Mouse (Mus musculus) brain, embryonic 18.5 days (tissue): ENCODE data around the gene Gba.
"Not testable (repeated sequence)": the region's sequence is repeated elsewhere in the genome, so short reads cannot be mapped to it uniquely, and the experiment has no call there.

Experiments used
- DNase-seq: peaks from one replicate; pipeline ENCODE4 v3.0.0-alpha.2; 2012; ENCODE audit warnings: low read depth, low spot score

Gene Gba

DNA sequence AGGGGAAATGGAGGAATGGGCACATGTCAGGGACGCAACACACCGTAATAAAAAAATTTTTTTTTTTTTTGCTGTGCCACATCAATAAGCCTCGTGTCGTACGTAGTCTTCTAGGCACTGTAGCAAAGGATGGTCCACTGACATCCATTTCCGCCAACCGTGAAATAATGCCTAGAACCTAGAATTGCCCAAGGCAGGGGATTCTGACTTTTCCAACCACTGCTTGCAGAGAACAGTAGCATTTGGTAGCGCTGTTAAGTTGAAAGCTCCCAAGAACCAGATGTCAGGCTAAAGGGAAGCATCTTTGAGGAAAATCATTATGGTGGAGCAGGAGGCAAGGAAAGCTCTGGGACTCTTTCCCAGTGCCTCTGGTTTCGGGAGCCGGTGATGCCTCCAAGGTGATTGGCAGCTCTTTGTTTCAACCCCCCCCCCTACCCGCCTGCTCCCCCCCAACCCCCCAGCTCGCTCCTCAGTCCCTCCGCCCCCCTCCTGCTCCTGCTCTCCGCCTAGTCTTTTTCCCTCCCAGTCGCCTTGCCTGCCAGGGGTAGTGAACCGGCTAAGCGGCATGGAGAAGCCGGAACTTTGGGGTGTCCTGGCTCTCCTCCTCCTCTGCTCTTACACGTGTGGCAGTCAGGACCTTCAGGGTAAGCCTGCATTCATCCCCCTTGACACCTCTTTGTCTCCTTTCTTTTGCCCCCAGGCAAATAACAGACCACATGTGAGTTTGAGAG lies 12.1 kb downstream of the Gba start, which contains the start of gene Thbs3:
Thbs3 (plus strand) TSS at position 500 of the 731 bp plus-strand sequence.
- no peak for DNase-seq

DNA sequence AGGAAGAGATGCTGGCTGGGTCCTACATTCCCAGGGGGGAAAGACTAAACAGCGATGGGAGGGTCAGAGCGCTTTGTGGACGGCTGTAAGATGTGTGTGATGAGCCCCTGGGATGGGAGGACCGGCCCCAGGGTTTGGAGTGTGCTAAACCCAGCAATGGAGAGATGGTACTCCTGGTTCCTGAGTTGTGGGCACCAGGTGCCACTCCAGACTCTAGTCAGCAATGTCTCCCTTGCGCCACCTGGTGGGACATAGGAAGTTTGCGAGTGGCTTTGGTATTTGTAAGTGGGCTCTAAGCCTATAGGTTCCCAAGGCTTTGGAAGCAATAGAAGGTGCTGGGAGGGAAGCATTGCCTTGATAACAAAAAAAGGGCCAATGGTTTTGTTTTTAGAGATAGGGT lies 13.1 kb downstream of the Gba start:
- DNase-seq: no peak

DNA sequence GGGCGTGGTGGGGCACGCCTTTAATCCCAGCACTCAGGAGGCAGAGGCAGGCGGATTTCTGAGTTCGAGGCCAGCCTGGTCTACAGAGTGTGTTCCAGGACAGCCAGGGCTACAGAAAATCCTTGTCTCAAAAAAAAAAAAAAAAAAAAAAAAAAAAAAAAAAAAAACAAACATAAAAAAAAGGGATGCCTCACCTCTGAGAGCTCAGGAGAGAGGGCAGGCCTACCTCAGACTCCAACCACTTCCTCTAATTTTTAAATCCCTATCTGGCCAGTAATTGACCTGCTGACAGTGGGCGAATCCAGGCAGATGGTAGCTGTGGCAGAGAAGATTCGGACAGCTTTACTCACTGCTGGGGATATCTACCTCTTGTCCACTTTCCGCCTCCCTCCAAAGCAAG lies 13.7 kb downstream of the Gba start:
- DNase-seq: not testable (repeated sequence)

DNA sequence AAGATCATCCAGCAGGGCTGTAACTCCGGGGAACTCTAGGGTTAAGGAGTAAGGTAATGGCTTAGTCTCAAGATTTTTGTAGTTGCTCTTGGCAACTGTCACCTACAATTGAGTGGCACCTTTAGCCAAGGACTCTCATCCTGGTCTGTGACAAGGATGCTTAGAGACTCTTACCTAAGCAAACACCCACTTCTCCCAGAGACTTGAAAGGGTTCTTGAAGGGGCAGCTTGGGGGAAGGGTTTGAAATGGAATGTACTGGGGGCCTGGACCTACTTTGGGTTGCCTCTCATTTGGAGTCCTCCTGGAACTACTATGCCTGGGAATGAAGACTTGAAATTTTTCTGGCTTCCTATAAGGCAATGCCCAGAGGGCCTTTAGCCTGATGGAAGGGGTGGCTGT lies 15.5 kb downstream of the Gba start:
- DNase-seq: no peak

DNA sequence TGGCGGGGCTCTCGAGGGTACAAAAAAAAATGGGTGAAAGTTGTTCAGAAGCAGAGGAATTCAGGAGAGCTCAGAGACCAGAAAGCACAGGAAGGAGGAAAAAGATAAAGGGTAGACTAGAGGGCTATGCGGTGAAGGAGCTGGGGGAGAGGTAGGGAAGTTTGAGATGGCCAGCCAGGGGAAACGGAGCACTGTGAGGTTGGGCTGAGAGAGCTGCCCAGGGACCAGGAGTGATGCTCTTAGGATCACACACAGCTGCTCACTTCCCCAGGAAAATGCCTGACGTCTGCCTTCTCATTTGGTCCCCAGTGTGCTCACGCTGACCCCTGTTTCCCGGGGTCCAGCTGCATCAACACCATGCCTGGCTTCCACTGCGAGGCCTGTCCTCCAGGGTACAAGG lies 16.8 kb downstream of the Gba start:
- no peak for DNase-seq

DNA sequence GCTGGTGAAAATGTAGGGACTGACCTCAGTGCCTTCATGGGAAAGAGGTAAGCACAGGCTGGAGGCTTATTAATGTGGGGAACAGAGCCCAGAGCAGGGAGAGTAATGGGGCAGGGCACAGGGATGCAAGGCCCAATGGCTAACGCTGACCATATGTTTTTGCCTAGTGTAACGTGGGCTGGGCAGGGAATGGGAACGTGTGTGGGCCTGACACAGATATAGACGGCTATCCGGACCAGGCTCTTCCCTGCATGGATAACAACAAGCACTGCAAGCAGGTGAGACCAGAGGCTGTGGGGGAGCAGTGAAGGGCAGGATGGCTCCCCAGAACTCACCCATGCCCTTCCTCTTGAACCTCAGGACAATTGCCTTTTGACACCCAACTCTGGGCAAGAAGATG lies 18.4 kb downstream of the Gba start:
- no peak for DNase-seq

DNA sequence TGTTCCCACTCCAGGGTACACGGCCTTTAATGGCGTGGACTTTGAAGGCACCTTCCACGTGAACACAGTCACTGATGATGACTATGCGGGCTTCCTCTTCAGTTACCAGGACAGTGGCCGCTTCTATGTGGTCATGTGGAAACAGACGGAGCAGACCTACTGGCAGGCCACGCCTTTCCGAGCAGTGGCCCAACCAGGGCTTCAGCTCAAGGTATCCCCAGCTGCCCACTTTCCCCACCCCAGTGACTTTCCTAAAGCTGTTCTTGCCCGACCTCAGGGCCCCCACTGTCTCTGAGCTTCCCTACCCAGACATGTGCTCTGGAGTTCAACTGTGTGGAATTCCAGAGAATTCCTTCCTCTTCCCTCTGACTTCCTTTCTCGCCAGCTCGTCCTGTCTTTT lies 22.1 kb downstream of the Gba start:
- no peak for DNase-seq

DNA sequence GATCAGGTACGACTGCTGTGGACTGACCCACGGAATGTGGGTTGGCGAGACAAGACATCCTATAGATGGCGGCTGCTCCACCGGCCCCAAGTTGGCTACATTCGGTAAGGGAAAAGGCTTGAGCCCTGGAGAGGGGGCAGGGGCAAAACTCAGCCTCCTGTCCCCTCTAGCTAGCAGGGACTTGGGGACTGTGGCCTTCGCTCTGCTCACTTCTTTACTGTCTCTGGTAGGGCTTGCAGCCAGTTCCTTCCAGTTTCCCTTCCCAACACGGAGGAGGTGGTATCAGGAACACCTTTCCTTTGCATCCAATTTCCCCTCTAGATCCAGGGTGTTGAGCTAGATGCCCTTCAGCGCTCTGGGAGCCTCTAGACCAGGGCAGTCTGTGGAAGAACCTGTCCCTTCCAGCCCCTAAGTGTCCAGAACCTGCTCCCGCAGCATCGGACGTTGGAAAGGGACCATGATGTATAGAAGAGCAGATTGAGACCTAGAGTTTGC lies 22.6 kb downstream of the Gba start:
- DNase-seq: no peak

DNA sequence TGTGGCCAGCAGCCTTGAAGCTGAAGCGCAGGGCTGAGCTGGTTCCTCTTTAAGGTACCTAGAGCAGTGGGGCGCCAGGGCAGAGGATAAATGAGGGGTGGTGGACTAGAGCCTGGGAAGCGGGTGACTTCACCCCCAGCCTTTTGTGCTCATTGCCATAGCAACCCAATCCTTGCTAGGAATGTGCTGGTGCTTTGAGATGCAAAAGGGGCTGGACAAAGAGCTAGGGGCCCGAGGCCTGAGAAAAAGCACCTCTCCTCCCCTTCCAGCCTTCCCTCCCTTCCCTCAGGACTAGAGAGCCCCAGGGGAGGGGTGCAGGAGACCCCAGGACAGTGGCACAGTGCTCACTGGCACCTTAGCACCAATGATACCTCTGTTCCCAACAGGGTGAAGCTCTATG lies 23.2 kb downstream of the Gba start:
- DNase-seq: peak; percentile 54

DNA sequence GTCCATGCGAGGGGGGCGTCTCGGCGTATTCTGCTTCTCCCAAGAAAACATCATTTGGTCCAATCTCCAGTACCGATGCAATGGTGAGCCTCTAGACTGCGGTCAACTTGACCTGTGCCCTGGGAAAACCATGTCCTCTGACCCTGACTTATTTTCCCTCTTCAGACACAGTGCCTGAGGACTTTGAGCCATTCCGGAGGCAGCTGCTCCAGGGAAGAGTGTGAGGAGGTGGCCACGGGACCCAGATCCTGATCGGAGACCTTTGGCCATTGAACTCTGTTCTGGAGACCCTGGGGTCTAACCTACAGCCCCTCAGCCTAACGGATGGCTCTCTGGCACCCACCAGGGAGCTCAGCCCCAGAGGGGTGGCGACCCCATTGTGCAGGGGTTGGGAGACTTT lies 23.6 kb downstream of the Gba start:
- DNase-seq: no peak

DNA sequence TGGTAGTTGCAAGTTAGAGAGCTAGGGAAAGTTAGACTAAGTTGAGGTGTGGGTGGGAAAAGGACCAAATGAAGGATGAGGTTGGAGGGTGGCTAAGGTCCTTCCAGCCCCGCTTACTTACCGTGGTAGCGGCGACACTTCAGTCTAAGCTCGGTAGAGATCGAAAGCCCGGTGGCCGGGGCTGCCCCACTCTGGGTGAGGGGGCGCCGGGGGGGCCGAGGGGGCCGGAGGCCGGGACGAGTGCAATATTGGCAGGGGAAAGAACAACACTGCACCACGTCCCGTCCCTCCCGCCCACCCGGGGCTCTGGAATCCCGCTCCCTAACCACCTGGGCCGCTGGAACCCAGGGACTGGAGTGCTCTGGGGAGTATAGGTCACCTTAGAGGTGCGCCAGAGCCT lies 24.2 kb downstream of the Gba start, which contains the start of gene Mtx1:
Mtx1 (minus strand) TSS at position 189 of the 400 bp plus-strand sequence.
- no peak for DNase-seq

DNA sequence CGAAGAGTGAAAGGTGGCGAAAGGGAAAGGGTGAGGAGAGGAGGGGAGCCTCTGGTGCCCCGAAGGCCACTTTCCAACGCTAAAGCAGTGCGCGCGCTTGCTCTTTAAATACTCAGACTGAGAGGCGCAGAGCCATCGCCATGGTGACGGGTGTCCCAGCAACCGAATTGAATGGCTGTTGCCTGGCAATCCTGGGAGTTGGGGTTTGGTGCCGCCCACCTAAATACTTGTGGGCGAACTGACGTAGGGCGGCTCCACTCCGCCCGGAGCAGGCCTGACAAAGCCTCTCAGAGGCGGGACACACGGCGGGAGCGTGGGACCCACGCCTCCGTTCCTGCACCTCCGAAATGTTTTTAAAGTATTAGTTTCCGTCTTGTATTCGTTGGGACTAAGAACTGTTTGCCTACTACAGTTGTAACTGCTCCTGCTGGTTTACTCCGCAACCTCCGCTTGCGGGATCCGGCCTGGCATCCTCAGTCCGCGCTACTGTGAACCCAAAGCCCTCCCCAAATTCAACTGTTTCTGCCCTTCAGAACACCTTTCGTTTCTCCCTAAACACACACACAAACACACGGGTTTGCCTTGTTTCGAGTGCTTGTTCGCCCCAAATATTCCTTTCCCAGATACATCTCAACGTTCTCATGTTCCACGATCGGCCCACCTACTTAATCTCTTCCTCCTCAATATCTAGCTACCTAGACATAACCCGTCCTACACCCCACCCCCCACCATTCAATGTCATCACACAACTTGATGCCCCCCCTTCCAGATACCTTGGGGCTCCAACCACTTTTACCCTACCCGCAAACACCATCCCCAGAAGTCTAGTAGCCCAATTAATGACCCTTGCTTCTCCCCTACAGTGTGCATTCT lies 24.8 kb downstream of the Gba start:
- peak; percentile 86 for DNase-seq

DNA sequence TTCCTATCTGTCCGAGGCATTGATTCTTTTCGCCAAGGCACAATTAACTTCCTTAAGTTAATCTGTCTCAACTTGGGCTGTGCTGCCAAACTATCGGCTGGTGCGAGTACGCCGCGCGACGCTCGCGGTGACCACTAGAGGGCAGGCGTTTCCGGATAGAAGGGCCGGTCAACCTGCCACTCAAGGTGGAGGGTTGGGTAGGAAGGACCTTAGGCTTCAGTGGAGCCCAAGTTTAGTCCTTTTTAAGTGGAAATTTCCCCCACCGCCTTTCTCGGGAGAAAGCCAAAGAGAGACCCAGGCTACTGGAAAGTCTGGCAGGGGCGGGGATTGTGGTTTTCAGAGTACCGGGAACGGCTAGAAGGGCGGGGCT lies 25.4 kb downstream of the Gba start:
- DNase-seq: no peak

DNA sequence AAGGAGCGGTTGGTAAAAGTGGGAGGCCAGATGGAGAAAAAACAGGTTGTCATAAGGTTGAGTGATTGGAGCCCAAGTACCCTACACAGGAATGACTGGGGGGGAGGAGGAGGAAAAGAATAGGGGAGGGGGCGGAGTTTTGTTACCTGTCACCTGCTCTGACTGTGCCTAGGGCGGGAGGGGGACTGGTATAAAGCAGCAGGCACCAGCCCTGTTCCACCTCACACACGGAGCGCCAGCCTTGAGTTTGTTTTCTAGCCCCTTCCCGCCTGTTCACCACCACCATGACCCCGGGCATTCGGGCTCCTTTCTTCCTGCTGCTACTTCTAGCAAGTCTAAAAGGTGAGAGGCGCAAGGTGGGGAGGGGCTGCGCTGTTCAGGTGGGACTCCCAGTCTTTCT lies 26.1 kb downstream of the Gba start, which contains the start of gene Muc1:
Muc1 (plus strand) TSS at position 222 of the 400 bp plus-strand sequence.
- DNase-seq: no peak

DNA sequence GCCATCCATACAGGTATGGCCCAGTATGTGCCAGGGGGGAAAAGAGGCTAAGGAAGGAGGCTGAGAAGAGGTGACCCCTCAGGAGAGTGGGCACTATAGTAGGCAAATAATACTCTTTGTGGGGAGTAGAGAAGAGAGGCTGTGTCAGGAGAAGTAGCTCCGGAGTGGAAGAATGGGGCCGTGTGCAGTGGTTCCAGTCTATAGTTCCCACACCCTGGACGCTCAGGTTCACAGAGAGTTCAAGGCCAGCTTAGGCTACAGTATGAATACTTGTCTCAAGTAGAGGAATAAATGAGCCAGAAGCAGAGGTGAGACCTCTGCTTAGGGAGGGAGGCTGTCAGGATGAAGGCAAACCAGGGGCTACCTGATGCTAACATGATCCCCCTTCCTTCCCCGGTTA lies 26.5 kb downstream of the Gba start:
- no peak for DNase-seq

DNA sequence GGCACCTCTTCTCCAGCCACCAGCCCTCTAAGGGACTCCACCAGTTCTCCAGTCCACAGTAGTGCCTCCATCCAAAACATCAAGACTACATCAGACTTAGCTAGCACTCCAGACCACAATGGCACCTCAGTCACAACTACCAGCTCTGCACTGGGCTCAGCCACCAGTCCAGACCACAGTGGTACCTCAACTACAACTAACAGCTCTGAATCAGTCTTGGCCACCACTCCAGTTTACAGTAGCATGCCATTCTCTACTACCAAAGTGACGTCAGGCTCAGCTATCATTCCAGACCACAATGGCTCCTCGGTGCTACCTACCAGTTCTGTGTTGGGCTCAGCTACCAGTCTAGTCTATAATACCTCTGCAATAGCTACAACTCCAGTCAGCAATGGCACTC lies 27.8 kb downstream of the Gba start:
- no peak for DNase-seq

DNA sequence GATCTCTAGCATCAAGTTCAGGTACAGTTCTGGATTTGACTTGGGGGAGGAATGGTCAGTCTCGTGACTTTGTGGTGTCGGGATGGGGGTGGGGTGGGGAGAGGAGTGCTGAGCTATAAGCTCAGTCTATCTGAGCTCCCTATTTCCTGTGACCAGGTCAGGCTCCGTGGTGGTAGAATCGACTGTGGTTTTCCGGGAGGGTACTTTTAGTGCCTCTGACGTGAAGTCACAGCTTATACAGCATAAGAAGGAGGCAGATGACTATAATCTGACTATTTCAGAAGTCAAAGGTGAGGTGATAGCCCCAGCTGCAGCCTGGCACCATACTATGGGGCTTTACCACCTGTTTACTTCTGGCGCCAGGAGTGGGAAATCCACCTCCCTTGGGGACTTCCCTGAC lies 28.6 kb downstream of the Gba start:
- no peak for DNase-seq

DNA sequence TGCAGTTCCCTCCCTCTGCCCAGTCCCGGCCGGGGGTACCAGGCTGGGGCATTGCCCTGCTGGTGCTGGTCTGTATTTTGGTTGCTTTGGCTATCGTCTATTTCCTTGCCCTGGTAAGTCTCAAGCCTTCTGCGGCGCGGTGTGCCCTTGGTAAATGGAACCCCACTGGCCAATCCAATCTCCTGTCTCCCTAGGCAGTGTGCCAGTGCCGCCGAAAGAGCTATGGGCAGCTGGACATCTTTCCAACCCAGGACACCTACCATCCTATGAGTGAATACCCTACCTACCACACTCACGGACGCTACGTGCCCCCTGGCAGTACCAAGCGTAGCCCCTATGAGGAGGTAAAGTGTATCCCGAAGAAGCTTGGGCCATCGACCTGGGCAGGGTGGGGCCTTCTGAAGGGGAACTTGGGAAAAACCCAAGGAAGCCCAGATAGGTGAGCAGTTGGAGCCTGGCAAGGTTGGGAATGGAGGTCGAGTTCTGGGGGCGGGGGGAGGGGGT lies 29.1 kb downstream of the Gba start:
- DNase-seq: no peak

DNA sequence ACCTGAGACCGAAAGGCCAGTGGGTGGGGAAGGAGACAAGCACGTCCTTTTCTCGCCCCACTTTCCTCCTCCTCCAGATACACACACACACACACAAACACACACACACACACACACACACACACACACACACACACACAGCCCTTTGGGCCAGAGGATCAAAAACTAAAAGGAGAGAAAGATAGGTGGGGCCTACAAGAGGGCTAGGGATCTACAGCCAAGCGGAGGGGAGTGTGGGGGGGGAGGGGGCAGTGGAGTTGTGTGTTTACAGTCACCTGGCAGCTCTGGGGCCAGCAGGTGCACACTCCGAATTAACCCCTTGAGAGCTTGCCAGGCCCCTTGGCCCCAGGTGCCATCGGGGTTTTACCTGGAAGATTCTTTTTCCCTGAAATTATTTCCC lies 29.9 kb downstream of the Gba start:
- DNase-seq: no peak

DNA sequence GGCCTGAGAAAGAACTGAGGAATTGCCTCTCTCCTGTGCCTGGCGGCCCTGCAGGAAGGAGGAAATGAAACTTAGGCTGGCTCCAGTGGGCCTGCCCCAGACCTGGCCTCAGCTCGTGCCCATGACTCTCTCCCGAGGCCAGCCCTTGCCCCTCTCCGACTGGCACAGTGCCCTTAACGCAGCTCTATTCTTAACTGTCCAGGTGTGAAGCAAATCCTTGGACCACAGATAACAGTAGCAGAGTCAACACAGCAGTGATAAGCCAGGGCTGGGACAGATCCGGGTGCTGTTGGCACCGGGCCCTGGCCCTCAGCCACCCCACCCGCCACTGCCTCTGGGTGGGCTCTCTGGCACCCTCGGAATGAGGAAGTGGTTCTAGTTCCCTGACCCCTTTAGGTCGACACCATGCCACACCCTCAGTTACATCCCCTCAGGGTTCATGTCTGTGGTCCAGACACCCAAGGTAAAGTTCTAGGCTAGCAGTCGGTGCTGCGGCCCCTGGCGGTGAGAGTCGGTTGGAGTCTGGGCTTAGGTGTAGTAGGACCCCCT lies 30.9 kb downstream of the Gba start:
- no peak for DNase-seq

DNA sequence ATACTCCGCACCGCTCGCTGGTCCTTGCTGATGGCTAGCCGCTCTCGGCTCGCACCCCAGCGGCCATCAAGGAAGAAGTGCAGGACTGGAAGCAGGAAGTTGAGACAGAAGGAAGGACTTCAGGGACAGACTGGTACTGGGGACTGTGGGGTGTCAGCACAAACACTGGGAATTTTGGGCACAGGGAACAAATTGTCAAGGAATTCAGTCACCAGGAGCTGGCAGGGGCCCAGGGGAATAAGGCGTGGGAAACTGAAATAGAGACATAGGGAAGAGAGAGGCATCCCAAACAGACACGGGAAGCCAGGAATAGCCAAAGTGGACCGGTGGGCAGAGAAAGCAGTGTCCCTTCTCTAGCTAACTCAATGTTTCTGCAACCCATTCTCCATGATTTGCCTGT lies 33.8 kb downstream of the Gba start:
- no peak for DNase-seq

DNA sequence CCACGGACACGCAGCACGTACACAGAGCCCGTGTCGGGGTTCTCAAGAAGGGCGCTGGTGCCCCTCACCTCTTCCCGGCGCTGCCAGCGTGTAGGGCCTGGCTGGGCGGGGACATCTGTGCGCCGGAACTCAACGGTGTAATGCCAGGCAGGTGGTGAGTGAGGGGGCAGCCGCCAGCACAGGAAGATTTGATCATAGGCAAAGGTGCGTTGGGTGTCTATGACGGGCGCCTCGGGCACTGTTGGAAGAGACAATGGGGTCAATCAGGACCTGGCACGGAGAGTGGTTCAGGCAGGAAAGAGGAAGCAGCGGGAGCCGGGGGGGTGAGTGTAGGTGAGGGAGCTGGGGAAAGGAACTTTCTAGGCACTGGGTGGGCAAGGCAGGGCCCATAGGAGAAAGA lies 35.0 kb downstream of the Gba start:
- DNase-seq: no peak
